Mouse (Mus musculus): Measurements from ENCODE around the gene Sco2. TPM values are rescaled to one million over a fixed set of nuclear protein-coding genes. Genes with fewer than 3 reads are reported as not detected.

Gene Sco2
- polyA plus RNA-seq (2014; fragmentation: Nextera tagmentation; extraction: Ambion mirVana) = 5.8 and 6.0 TPM in 2 replicates

DNA sequence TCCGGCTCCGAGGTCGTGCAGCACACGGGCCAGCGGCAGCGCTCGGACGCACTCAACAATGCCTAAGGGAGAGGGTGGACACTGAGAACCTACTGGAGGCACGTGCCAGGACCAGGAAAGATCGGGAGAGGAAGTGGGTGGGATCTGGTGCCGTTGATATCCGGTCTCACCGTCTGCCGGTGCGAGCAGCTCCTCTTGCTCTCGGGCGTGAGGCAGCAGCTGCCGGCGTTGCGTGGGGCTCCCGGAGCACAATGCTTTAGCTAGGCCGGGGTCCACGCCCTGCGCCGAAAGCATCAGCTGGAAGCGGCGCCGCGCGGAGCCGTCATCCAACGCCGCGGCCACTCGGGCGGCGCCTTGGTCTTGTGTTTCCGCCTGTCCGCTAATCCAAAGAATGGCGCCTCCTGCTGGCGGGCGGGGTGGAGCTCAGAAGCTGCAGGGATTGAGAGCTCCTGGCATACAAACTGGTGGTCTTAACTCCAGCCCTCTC is at the start of gene Sco2:
Sco2 (minus strand) TSS at position 85 of the 487 bp plus-strand sequence.
- peak; percentile 100 for DNase-seq (ENCODE audit: low spot score, missing footprints)
- H3K9me3 ChIP-seq (ENCODE audit: control insufficient read depth, low read length) = no peaks in the 10 kb centered on the region
- H3K4me2 ChIP-seq = peak within 1 kb of the TSS; percentile 81
- WGBS = under 1% methylated on average over 42 of the region's 42 CpGs
- peaks cover 28% of the 10 kb centered on the region for H3K36me3 ChIP-seq (ENCODE audit: control insufficient read depth, insufficient read depth, low read length)
- H3K9ac ChIP-seq (ENCODE audit: low read length) = peak within 1 kb of the TSS; percentile 86
- H3K27me3 ChIP-seq (ENCODE audit: control insufficient read depth, insufficient read depth, low read length) = peaks cover 29% of the 10 kb centered on the region
- peak within 1 kb of the TSS; percentile 63 for H3K4me3 ChIP-seq (ENCODE audit: low read depth, low read length)
- ATAC-seq (ENCODE audit: low FRiP score) = peak; percentile 87
- H3K27ac ChIP-seq (ENCODE audit: low read depth, low read length) = peak within 1 kb of the TSS; percentile 89
- H3K4me1 ChIP-seq (ENCODE audit: control insufficient read depth, insufficient read depth, low read length) = peaks cover 15% of the 10 kb centered on the region

DNA sequence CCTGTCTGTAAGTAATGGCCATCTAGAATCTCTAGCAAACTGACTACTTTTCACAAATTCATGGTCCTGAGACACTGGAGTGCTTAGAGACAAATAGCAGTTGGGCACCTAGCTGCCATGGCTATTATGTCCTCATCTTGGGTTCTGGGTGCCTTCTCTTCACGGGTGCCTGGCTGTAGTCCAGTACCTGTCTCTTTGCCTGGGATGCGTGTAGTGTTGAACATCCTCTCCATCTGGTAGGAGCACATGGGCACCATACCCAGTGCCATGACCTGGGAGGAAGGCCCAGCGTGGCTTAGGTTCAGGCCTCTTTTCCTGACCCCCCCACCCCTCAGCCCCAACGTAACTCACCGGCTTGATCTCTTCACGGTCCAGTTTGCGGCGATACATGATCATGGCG is 48.3 kb upstream of the Sco2 start:
- Histone ChIP-seq H3K36me3 (ENCODE audit: control insufficient read depth, insufficient read depth, low read length) (peaks cover 7% of the 10 kb centered on the region; the same call in 1 of the 2 replicates), H3K4me1 (ENCODE audit: control insufficient read depth, insufficient read depth, low read length) (no peaks in the 10 kb centered on the region), H3K9me3 (ENCODE audit: control insufficient read depth, low read length) (no peaks in the 10 kb centered on the region), H3K4me3 (ENCODE audit: low read depth, low read length) (no peak overlapping the region), H3K9ac (ENCODE audit: low read length) (no peak overlapping the region), H3K27ac (ENCODE audit: low read depth, low read length) (no peak overlapping the region), H3K27me3 (ENCODE audit: control insufficient read depth, insufficient read depth, low read length) (no peaks in the 10 kb centered on the region), H3K4me2 (no peak overlapping the region)
- ATAC-seq (ENCODE audit: low FRiP score) (no peak), DNase-seq (ENCODE audit: low spot score, missing footprints) (no peak)
- 93% methylated on average over 9 of the region's 9 CpGs for WGBS

DNA sequence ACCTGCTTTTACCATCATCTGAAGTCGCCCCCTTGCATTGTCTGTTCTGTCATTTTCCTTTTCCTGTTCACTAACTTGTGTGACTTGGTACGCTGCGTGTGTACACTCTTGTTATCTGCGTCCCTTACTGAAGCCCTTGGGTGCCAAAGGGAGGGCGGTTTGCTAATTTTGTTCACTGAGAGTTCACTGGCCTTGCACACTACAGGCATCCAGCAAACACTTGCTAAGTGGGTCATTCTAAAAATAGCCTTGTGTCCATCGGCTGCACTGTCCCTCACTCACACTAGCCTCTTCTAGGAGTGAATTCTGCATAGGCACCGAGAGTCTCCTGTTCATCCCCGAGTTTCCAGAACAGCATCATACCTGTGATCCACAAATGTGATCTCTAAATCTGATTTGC is 41.6 kb upstream of the Sco2 start:
- H3K4me2 ChIP-seq = no peak overlapping the region
- no peak overlapping the region for H3K4me3 ChIP-seq (ENCODE audit: low read depth, low read length)
- WGBS = 92% methylated on average over 8 of the region's 8 CpGs
- H3K27ac ChIP-seq (ENCODE audit: low read depth, low read length) = no peak overlapping the region
- H3K9ac ChIP-seq (ENCODE audit: low read length) = no peak overlapping the region
- no peaks in the 10 kb centered on the region for H3K4me1 ChIP-seq (ENCODE audit: control insufficient read depth, insufficient read depth, low read length)
- DNase-seq (ENCODE audit: low spot score, missing footprints) = peak; percentile 47
- no peaks in the 10 kb centered on the region for H3K27me3 ChIP-seq (ENCODE audit: control insufficient read depth, insufficient read depth, low read length)
- no peaks in the 10 kb centered on the region for H3K9me3 ChIP-seq (ENCODE audit: control insufficient read depth, low read length)
- peaks cover under 1% of the 10 kb centered on the region; the same call in 1 of the 2 replicates for H3K36me3 ChIP-seq (ENCODE audit: control insufficient read depth, insufficient read depth, low read length)
- no peak for ATAC-seq (ENCODE audit: low FRiP score)

- Histone ChIP-seq H3K9me3 (ENCODE audit: control insufficient read depth, low read length) (no peaks in the 10 kb centered on the region), H3K4me2 (no peak within 1 kb of the TSS), H3K27ac (ENCODE audit: low read depth, low read length) (no peak within 1 kb of the TSS), H3K4me3 (ENCODE audit: low read depth, low read length) (no peak within 1 kb of the TSS), H3K9ac (ENCODE audit: low read length) (no peak within 1 kb of the TSS), H3K27me3 (ENCODE audit: control insufficient read depth, insufficient read depth, low read length) (no peaks in the 10 kb centered on the region), H3K36me3 (ENCODE audit: control insufficient read depth, insufficient read depth, low read length) (no peaks in the 10 kb centered on the region), H3K4me1 (ENCODE audit: control insufficient read depth, insufficient read depth, low read length) (no peaks in the 10 kb centered on the region)
- DNase-seq (ENCODE audit: low spot score, missing footprints) (peak; percentile 49), ATAC-seq (ENCODE audit: low FRiP score) (no peak)
- WGBS = 83% methylated on average over 16 of the region's 24 CpGs
Measured at GRCm38 (mm10) chr15:89410118-89410517, 36.5 kb upstream of the Sco2 start, which contains the start of gene Syce3. TSS of gene Syce3 (minus strand) at chr15:89410503.

GRCm38 (mm10) chr15:89406691-89407090 is 33.0 kb upstream of the Sco2 start:
- Histone ChIP-seq H3K9me3 (ENCODE audit: control insufficient read depth, low read length) (no peaks in the 10 kb centered on the region), H3K27me3 (ENCODE audit: control insufficient read depth, insufficient read depth, low read length) (no peaks in the 10 kb centered on the region), H3K9ac (ENCODE audit: low read length) (no peak overlapping the region), H3K4me2 (no peak overlapping the region), H3K4me3 (ENCODE audit: low read depth, low read length) (no peak overlapping the region), H3K27ac (ENCODE audit: low read depth, low read length) (no peak overlapping the region), H3K4me1 (ENCODE audit: control insufficient read depth, insufficient read depth, low read length) (no peaks in the 10 kb centered on the region), H3K36me3 (ENCODE audit: control insufficient read depth, insufficient read depth, low read length) (no peaks in the 10 kb centered on the region)
- DNase-seq (ENCODE audit: low spot score, missing footprints) (peak; percentile 21), ATAC-seq (ENCODE audit: low FRiP score) (no peak)

GRCm38 (mm10) chr15:89404831-89405623 is 31.4 kb upstream of the Sco2 start:
- H3K9ac ChIP-seq (ENCODE audit: low read length) = no peak overlapping the region
- peak; percentile 54 for DNase-seq (ENCODE audit: low spot score, missing footprints)
- 85% methylated on average over 10 of the region's 10 CpGs for WGBS

GRCm38 (mm10) chr15:89402471-89402870 is 28.8 kb upstream of the Sco2 start:
- no peak overlapping the region for H3K9ac ChIP-seq (ENCODE audit: low read length)
- H3K4me1 ChIP-seq (ENCODE audit: control insufficient read depth, insufficient read depth, low read length) = no peaks in the 10 kb centered on the region
- WGBS = 89% methylated on average over 1 of the region's 1 CpGs
- H3K36me3 ChIP-seq (ENCODE audit: control insufficient read depth, insufficient read depth, low read length) = no peaks in the 10 kb centered on the region
- H3K9me3 ChIP-seq (ENCODE audit: control insufficient read depth, low read length) = no peaks in the 10 kb centered on the region
- ATAC-seq (ENCODE audit: low FRiP score) (no peak), DNase-seq (ENCODE audit: low spot score, missing footprints) (peak; percentile 6)
- H3K4me2 ChIP-seq = no peak overlapping the region
- H3K27ac ChIP-seq (ENCODE audit: low read depth, low read length) = no peak overlapping the region
- H3K4me3 ChIP-seq (ENCODE audit: low read depth, low read length) = no peak overlapping the region
- H3K27me3 ChIP-seq (ENCODE audit: control insufficient read depth, insufficient read depth, low read length) = no peaks in the 10 kb centered on the region

More at GRCm38 (mm10) chr15:89404831-89405623, 31.4 kb upstream of the Sco2 start:
- Histone ChIP-seq H3K4me2 (no peak overlapping the region), H3K27me3 (ENCODE audit: control insufficient read depth, insufficient read depth, low read length) (no peaks in the 10 kb centered on the region), H3K9me3 (ENCODE audit: control insufficient read depth, low read length) (no peaks in the 10 kb centered on the region), H3K36me3 (ENCODE audit: control insufficient read depth, insufficient read depth, low read length) (no peaks in the 10 kb centered on the region), H3K4me3 (ENCODE audit: low read depth, low read length) (no peak overlapping the region), H3K4me1 (ENCODE audit: control insufficient read depth, insufficient read depth, low read length) (no peaks in the 10 kb centered on the region), H3K27ac (ENCODE audit: low read depth, low read length) (no peak overlapping the region)
- no peak for ATAC-seq (ENCODE audit: low FRiP score)

DNA sequence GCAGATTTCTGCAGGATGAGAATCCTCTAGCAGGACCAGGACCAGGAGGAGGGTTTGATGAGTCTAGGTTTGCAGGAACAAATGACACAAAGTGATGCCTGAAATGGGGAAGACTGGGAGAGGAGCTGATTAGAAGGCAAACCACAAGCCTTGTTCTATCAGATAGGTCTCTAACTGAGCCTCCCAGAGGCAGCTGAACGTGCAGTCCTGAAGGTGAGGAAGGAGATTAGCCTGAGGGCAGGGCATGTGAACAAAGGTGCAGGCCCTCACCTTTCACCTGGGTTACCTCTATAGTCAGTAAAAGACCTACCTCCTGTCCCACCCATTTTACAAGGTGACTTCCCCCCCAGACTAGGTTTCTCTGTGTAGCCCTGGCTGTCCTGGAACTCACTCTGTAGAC is 26.1 kb upstream of the Sco2 start:
- WGBS = 58% methylated on average over 1 of the region's 1 CpGs
- Histone ChIP-seq H3K4me3 (ENCODE audit: low read depth, low read length) (no peak overlapping the region), H3K9me3 (ENCODE audit: control insufficient read depth, low read length) (no peaks in the 10 kb centered on the region), H3K4me2 (no peak overlapping the region), H3K4me1 (ENCODE audit: control insufficient read depth, insufficient read depth, low read length) (no peaks in the 10 kb centered on the region), H3K36me3 (ENCODE audit: control insufficient read depth, insufficient read depth, low read length) (no peaks in the 10 kb centered on the region), H3K9ac (ENCODE audit: low read length) (no peak overlapping the region), H3K27me3 (ENCODE audit: control insufficient read depth, insufficient read depth, low read length) (no peaks in the 10 kb centered on the region), H3K27ac (ENCODE audit: low read depth, low read length) (no peak overlapping the region)
- DNase-seq (ENCODE audit: low spot score, missing footprints) (no peak), ATAC-seq (ENCODE audit: low FRiP score) (no peak)

DNA sequence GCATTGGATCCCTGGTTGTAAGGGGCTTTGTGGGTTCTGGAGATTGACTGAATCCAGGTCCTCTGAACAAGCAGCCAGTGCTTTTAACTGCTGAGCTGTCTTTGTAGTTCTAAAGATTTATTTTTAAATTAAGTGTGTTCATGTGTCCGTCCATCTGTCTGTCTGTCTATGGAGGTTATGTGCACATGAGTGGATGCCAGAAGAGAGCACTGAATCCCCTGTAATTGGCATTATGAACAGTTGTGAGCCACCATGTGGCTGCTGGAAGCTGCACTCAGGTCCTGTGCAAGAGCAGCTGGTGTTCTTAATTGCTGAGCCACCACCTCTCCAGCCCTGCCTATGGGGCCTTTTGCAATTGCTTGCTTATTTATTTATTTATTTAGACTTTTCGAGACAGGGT is 24.5 kb upstream of the Sco2 start:
- Histone ChIP-seq H3K9ac (ENCODE audit: low read length) (no peak overlapping the region), H3K36me3 (ENCODE audit: control insufficient read depth, insufficient read depth, low read length) (no peaks in the 10 kb centered on the region), H3K9me3 (ENCODE audit: control insufficient read depth, low read length) (no peaks in the 10 kb centered on the region), H3K4me3 (ENCODE audit: low read depth, low read length) (no peak overlapping the region), H3K27ac (ENCODE audit: low read depth, low read length) (no peak overlapping the region), H3K4me2 (no peak overlapping the region), H3K27me3 (ENCODE audit: control insufficient read depth, insufficient read depth, low read length) (no peaks in the 10 kb centered on the region), H3K4me1 (ENCODE audit: control insufficient read depth, insufficient read depth, low read length) (no peaks in the 10 kb centered on the region)
- no peak for ATAC-seq (ENCODE audit: low FRiP score)
- no peak for DNase-seq (ENCODE audit: low spot score, missing footprints)
- WGBS = 83% methylated on average over 2 of the region's 2 CpGs
